Mouse (Mus musculus) liver, embryonic 16.5 days (tissue): ENCODE data around the gene Map3k7. TPM values are rescaled to one million over a fixed set of nuclear protein-coding genes. Genes with fewer than 3 reads are reported as not detected.

Experiments used
- ATAC-seq: fragments of 200-750 bp; cut with Nextera tagmentation; 2 replicates; pipeline ENCODE4 v1.8.0; 2017; ENCODE audit warnings: low read depth, mild to moderate bottlenecking, moderate number of reproducible peaks, moderate library complexity
- H3K27ac ChIP-seq: fragments of 300-500 bp; sonication (generic); 2 replicates; pipeline ENCODE4 v1.5.1; 2014; ENCODE audit warnings: mild to moderate bottlenecking, low read length
- H3K27me3 ChIP-seq: fragments of 300-500 bp; sonication (generic); 2 replicates; pipeline ENCODE4 v1.6.1; 2014; ENCODE audit warnings: low read depth, low read length, mixed read lengths; ENCODE audit not compliant: control insufficient read depth, insufficient read depth
- H3K36me3 ChIP-seq: fragments of 300-500 bp; sonication (generic); 2 replicates; pipeline ENCODE4 v1.6.1; 2014; ENCODE audit warnings: mild to moderate bottlenecking; ENCODE audit not compliant: control insufficient read depth, insufficient read depth
- H3K4me1 ChIP-seq: fragments of 300-500 bp; sonication (generic); 2 replicates; pipeline ENCODE4 v1.6.1; 2014; ENCODE audit warnings: low read depth, low read length, mixed read lengths; ENCODE audit not compliant: control insufficient read depth
- H3K4me2 ChIP-seq: fragments of 300-500 bp; sonication (generic); 2 replicates; pipeline ENCODE4 v1.6.1; 2014; ENCODE audit warnings: low read depth, low read length, mixed read lengths
- H3K4me3 ChIP-seq: fragments of 300-500 bp; sonication (generic); 2 replicates; pipeline ENCODE4 v1.5.1; 2014; ENCODE audit warnings: low read depth, mild to moderate bottlenecking, low read length
- H3K9ac ChIP-seq: fragments of 300-500 bp; sonication (generic); 2 replicates; pipeline ENCODE4 v1.6.1; 2014; ENCODE audit warnings: low read depth, low read length
- H3K9me3 ChIP-seq: fragments of 300-500 bp; sonication (generic); replicated peaks from 2 replicates; pipeline ENCODE4 v1.6.1; 2016; ENCODE audit warnings: low read length; ENCODE audit not compliant: control insufficient read depth
- WGBS: fragments of 180-500 bp; shearing (Covaris S2); extraction: QIAGEN DNeasy Blood & Tissue Kit; methylation state at CpG from one replicate; pipeline ENCODE4 v1.1.7; 2014; ENCODE audit not compliant: insufficient replicate concordance; 5-methylcytosine and 5-hydroxymethylcytosine counted together
- polyA plus RNA-seq: library from polyadenylated mRNA; unstranded; fragments of >200 nt; fragmentation: Nextera tagmentation; extraction: Ambion mirVana; gene quantifications from 2 replicates; pipeline ENCODE4 v1.2.1, GENCODE M21; 2015

Map3k7 gene
- polyA plus RNA-seq, 1 experiment from 2014 or later, result 8.6 TPM

DNA sequence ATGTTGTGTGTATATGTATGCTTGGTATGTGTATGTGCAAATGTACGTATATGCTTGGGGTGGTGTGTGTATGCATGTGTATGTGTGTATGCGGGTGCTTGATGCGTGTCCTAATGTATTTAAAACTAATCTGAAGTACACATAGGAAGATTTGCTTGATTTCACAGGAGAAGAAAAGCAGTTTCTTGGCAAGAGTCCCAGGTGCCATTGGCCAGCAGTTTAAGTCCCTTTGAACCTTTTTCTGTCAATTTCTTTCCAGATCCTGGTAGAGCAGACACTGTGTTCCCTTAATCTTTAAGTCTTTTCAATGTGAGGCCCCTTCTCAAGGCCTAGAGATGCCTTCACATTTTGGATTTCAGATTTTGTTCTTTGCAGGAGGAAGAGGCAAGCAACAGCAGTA, 99.4 kb downstream of the Map3k7 start:
- no peaks in the 10 kb centered on the region for H3K27me3 ChIP-seq
- H3K4me2 ChIP-seq, result no peak overlapping the region
- no peaks in the 10 kb centered on the region for H3K36me3 ChIP-seq
- no peak overlapping the region for H3K27ac ChIP-seq
- no peak for ATAC-seq
- WGBS, result 70% methylated on average over 3 of the region's 3 CpGs
- no peak overlapping the region for H3K4me3 ChIP-seq
- no peak overlapping the region for H3K9ac ChIP-seq
- no peaks in the 10 kb centered on the region for H3K9me3 ChIP-seq
- H3K4me1 ChIP-seq, result no peaks in the 10 kb centered on the region
